1 mouse cellular context compared by ENCODE assay signal in the genomic region with DNA sequence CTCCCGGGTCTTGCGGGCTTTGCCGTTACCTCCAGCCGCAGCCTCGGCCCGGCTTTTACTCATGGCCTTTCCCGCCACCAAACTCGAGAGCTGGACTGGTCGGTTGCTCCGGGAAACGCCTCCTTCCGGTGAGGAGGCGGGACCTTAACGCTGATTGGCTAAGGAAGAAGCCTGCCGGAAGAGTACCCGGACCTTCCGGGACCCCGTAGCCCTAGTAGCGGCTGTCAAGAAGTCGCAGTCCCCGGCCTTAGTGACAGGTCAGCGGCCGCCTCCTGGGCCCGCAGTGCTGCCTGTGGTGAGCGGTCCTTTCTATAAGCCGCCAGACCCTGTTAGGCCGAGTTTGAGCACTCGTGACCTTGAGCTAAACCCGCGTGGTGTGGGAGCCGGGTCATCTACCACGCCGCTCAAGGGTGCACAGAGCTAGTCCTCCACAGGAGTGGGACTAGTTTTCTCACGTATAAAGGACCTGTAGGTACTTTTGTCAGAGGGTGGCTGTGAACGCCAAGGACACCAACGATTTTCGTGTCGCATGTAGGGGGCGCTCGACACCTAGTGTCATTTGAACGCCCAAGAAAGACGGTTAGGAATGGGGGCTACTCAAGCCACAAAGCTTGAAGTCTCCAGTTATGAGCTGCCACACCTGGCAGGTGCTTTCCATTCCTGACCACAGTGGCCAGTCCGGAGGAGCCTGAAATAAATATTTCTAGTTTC.
TF ChIP-seq lines count a peak whose summit lies in the region.

A gene (minus strand): TSS at position 123 of the 711 bp plus-strand sequence.

TF ChIP-seq in CH12.LX, 34 proteins besides CTCF, POLR2A, EP300 and RAD21 (continued from another document):
- TF ChIP-seq TBP (conservative IDR thresholded peaks at IDR 0.05; ENCODE audit: low read depth, low read length) (peak; percentile 82), PAX5 (IDR thresholded peaks at IDR 0.05; ENCODE audit: low read length) (no peak), SMC3 (IDR thresholded peaks at IDR 0.05; ENCODE audit: low read depth, low read length) (peak; percentile 86), ZKSCAN1 (IDR thresholded peaks at IDR 0.05; ENCODE audit: borderline replicate concordance, low read depth, low read length) (peak; percentile 19; the same call in 1 of the 2 replicates), MAZ (IDR thresholded peaks at IDR 0.05; ENCODE audit: low read depth, low read length) (peak; percentile 87), SIN3A (IDR thresholded peaks at IDR 0.05; ENCODE audit: low read length) (peak; percentile 98), NRF1 (IDR thresholded peaks at IDR 0.05; ENCODE audit: low read depth, low read length) (peak; percentile 41; the same call in 1 of the 2 replicates), CHD1 (IDR thresholded peaks at IDR 0.05; ENCODE audit: low read depth, low read length) (no peak; the same call in 1 of the 2 replicates), JUND (conservative IDR thresholded peaks at IDR 0.05; ENCODE audit: low read depth, low read length) (peak; percentile 74; the same call in 1 of the 2 replicates), E2F4 (IDR thresholded peaks at IDR 0.05; ENCODE audit: insufficient replicate concordance, low read depth, low read length) (peak; percentile 98), MAX (IDR thresholded peaks at IDR 0.05; ENCODE audit: low read length) (peak; percentile 93), IRF4 (IDR thresholded peaks at IDR 0.05; ENCODE audit: low read depth, low read length) (peak; percentile 96), TCF12 (IDR thresholded peaks at IDR 0.05; ENCODE audit: low read depth, low read length) (peak; percentile 100), ZNF384 (IDR thresholded peaks at IDR 0.05; ENCODE audit: low read depth, low read length) (peak; percentile 43; the same call in 1 of the 2 replicates), GABPA (IDR thresholded peaks at IDR 0.05; ENCODE audit: insufficient replicate concordance, low read depth, low read length) (no peak; the same call in 1 of the 2 replicates), ZC3H11A (IDR thresholded peaks at IDR 0.05; ENCODE audit: low read depth, low read length) (no peak; the same call in 1 of the 2 replicates), JUN (IDR thresholded peaks at IDR 0.05; ENCODE audit: insufficient read depth, low read depth, low read length) (peak; percentile 49)
